Mouse (Mus musculus): ENCODE data around the gene F8. TPM values are rescaled to one million over a fixed set of nuclear protein-coding genes. Genes with fewer than 3 reads are reported as not detected.

The F8 gene
- polyA plus RNA-seq, 1 experiment from 2014 or later, result 0.86 TPM

GRCm38 (mm10) chrX:75128333-75128980, 254.0 kb downstream of the F8 start:
- no peak for DNase-seq (ENCODE audit: low spot score)
- no peaks in the 10 kb centered on the region for H3K9me3 ChIP-seq
- no peaks in the 10 kb centered on the region for H3K27me3 ChIP-seq (ENCODE audit: insufficient read depth, poor library complexity, severe bottlenecking)
- H3K4me1 ChIP-seq (replicated peaks), result no peaks in the 10 kb centered on the region
- no peak overlapping the region for H3K4me3 ChIP-seq
- no peak overlapping the region for H3K27ac ChIP-seq
- no peaks in the 10 kb centered on the region for H3K36me3 ChIP-seq

GRCm38 (mm10) chrX:75126893-75127292, 255.5 kb downstream of the F8 start:
- no peaks in the 10 kb centered on the region for H3K4me1 ChIP-seq (replicated peaks)
- no peaks in the 10 kb centered on the region for H3K36me3 ChIP-seq
- no peak overlapping the region for H3K27ac ChIP-seq
- no peaks in the 10 kb centered on the region for H3K9me3 ChIP-seq
- no peak for DNase-seq (ENCODE audit: low spot score)
- no peak overlapping the region for H3K4me3 ChIP-seq
- no peaks in the 10 kb centered on the region for H3K27me3 ChIP-seq (ENCODE audit: insufficient read depth, poor library complexity, severe bottlenecking)

- no peak for DNase-seq (ENCODE audit: low spot score)
- Histone ChIP-seq H3K27ac (no peak overlapping the region), H3K36me3 (no peaks in the 10 kb centered on the region), H3K9me3 (no peaks in the 10 kb centered on the region), H3K4me1 (replicated peaks) (no peaks in the 10 kb centered on the region), H3K27me3 (ENCODE audit: insufficient read depth, poor library complexity, severe bottlenecking) (no peaks in the 10 kb centered on the region), H3K4me3 (no peak overlapping the region)
- 85% methylated on average over 3 of the region's 3 CpGs for WGBS
Observed at GRCm38 (mm10) chrX:75125606-75126005, 256.8 kb downstream of the F8 start.

Other genes with a start within 250 kb of the F8 start
- not detected in 2 replicates for gene Smim9, start 218.8 kb downstream of the F8 start, polyA plus RNA-seq (2016; fragmentation: Nextera tagmentation; extraction: Ambion mirVana)
- gene Fundc2, start 216 bp downstream of the F8 start, polyA plus RNA-seq (2016; fragmentation: Nextera tagmentation; extraction: Ambion mirVana), result 27.4 and 29.8 TPM in 2 replicates
- gene Cmc4, start 34.0 kb upstream of the F8 start, polyA plus RNA-seq (2016; fragmentation: Nextera tagmentation; extraction: Ambion mirVana), result 15.6 and 17.7 TPM in 2 replicates
- gene Mtcp1, start 34.0 kb upstream of the F8 start, polyA plus RNA-seq (2016; fragmentation: Nextera tagmentation; extraction: Ambion mirVana), result 8.2 and 8.6 TPM in 2 replicates
- 62.3 and 81.4 TPM in 2 replicates for gene Brcc3, start 34.0 kb upstream of the F8 start, polyA plus RNA-seq (2016; fragmentation: Nextera tagmentation; extraction: Ambion mirVana)
- gene Vbp1, start 131.7 kb upstream of the F8 start, polyA plus RNA-seq (2016; fragmentation: Nextera tagmentation; extraction: Ambion mirVana), result 219 and 228 TPM in 2 replicates
- gene Rab39b, start 195.6 kb upstream of the F8 start, polyA plus RNA-seq (2016; fragmentation: Nextera tagmentation; extraction: Ambion mirVana), result 10.5 and 12.7 TPM in 2 replicates

Data from hindbrain, embryonic 10.5 days (tissue).